In the genomic region with DNA sequence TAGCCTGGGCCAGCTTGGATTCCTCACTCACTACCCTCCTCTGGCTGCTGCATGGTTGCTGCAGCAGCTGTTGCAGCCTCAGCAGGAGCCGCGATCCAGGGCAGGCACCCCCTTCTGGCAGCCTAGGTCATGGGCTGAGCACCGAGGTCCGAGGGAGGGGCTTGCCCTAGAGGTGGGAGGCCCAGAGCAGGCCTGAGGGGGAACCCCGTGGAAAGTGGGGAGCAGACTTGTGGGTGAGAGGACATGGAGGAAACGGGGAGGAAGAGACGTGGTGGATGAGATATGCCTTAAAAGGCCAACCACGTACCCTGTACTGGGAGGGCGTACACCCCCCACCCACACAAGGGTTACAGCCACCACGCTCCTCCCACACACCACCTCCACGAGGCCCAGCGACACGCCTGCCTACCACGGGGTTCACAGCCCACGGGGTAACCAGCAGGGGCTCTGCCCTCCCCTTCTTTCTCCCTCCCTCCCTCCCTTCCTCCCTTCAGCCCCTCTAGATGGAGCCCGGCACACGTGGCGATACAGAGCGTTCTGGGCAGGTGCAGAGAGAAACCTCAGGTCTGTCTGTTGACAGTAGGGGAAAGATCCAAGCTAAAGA, we compare ENCODE assay signal across 9 mouse cellular contexts.
A peak's percentile ranks its signal among the peaks of the same experiment; 100 is the strongest.
DNase-seq lines count a peak whose midpoint lies in the region; ATAC-seq lines count a peak whose summit lies in the region.
"Had no signal": no experiment of that assay in that cellular context is flagged by ENCODE, and none has a peak within 500 bp of the region (broad histone marks: within the 10 kb centered on the region; RNA-seq: fewer than 3 reads in every experiment).

No protein-coding gene starts in this region.

- H3K9me3 ChIP-seq in heart, embryonic 13.5 days, result no peaks in the 10 kb centered on the region
- H3K9me3 ChIP-seq in liver, embryonic 11.5 days (ENCODE audit: control insufficient read depth, low read length), result no peaks in the 10 kb centered on the region
- H3K9me3 ChIP-seq in neural tube, embryonic 12.5 days, result no peaks in the 10 kb centered on the region
- H3K9me3 ChIP-seq: G1E had no signal

- 17% methylated on average over 19 of the region's 19 CpGs for WGBS in heart, embryonic 13.5 days
- 7% methylated on average over 19 of the region's 19 CpGs for WGBS in liver, embryonic 11.5 days
- WGBS in neural tube, embryonic 12.5 days, result 10% methylated on average over 19 of the region's 19 CpGs

- peak overlapping the region; percentile 28 for H3K9ac ChIP-seq in heart, embryonic 13.5 days
- H3K9ac ChIP-seq in liver, embryonic 11.5 days (ENCODE audit: low read depth, low read length), result peak overlapping the region; percentile 50
- H3K9ac ChIP-seq in neural tube, embryonic 12.5 days, result no peak overlapping the region

- intact Hi-C loops in gastrocnemius, postnatal 14 days (cut with DNase I; ENCODE audit: low total_unique reads), result no loop called here

- H3K27me3 ChIP-seq in heart, embryonic 13.5 days (replicated peaks), result no peaks in the 10 kb centered on the region
- no peaks in the 10 kb centered on the region for H3K27me3 ChIP-seq in liver, embryonic 11.5 days (replicated peaks; ENCODE audit: control insufficient read depth, insufficient read depth, low read length)
- H3K27me3 ChIP-seq in neural tube, embryonic 12.5 days (replicated peaks), result no peaks in the 10 kb centered on the region

- peak overlapping the region; percentile 54 for H3K27ac ChIP-seq in heart, embryonic 13.5 days (replicated peaks)
- peak overlapping the region; percentile 66 for H3K27ac ChIP-seq in liver, embryonic 11.5 days (ENCODE audit: low read depth, low read length)
- H3K27ac ChIP-seq in neural tube, embryonic 12.5 days, result no peak overlapping the region

- H3K4me2 ChIP-seq in heart, embryonic 13.5 days, result peak overlapping the region; percentile 40
- peak overlapping the region; percentile 69 for H3K4me2 ChIP-seq in liver, embryonic 11.5 days
- H3K4me2 ChIP-seq in neural tube, embryonic 12.5 days (replicated peaks), result peak overlapping the region; percentile 47

- peaks cover 86% of the 10 kb centered on the region for H3K4me1 ChIP-seq in heart, embryonic 13.5 days
- H3K4me1 ChIP-seq in liver, embryonic 11.5 days (replicated peaks; ENCODE audit: control insufficient read depth, insufficient read depth, low read length), result peaks cover 27% of the 10 kb centered on the region
- peaks cover 8% of the 10 kb centered on the region for H3K4me1 ChIP-seq in neural tube, embryonic 12.5 days

- peaks cover 68% of the 10 kb centered on the region for H3K36me3 ChIP-seq in heart, embryonic 13.5 days
- peaks cover 10% of the 10 kb centered on the region for H3K36me3 ChIP-seq in liver, embryonic 11.5 days (ENCODE audit: control insufficient read depth, insufficient read depth, low read length)
- H3K36me3 ChIP-seq in neural tube, embryonic 12.5 days, result peaks cover 22% of the 10 kb centered on the region
- H3K36me3 ChIP-seq: G1E had no signal

- ATAC-seq in activated CD4-positive, CD25-positive, alpha-beta regulatory T cell, adult 4 months, result peak; percentile 74
- ATAC-seq in heart, embryonic 13.5 days (ENCODE audit: extremely low read depth, insufficient number of reproducible peaks, low FRiP score, low TSS enrichment), result no peak
- ATAC-seq in liver, embryonic 11.5 days (replicated peaks; ENCODE audit: low FRiP score), result peak; percentile 78
- ATAC-seq in neural tube, embryonic 12.5 days (ENCODE audit: low FRiP score, low read depth), result peak; percentile 71

- H3K4me3 ChIP-seq in heart, embryonic 13.5 days, result no peak overlapping the region
- H3K4me3 ChIP-seq in liver, embryonic 11.5 days (ENCODE audit: low read depth, low read length), result peak overlapping the region; percentile 36
- no peak overlapping the region for H3K4me3 ChIP-seq in neural tube, embryonic 12.5 days

- DNase-seq in gastrocnemius, postnatal 14 days, result peak; percentile 49
- no peak for DNase-seq in gastrocnemius, postnatal 10 days
- peak; percentile 64 for DNase-seq in liver, embryonic 11.5 days (ENCODE audit: low spot score)
- DNase-seq in yolk sac, embryonic 10.5 days (ENCODE audit: low spot score), result no peak
- DNase-seq in adrenal gland, postnatal 36 days, result no peak

Comparison
In these comparisons a context has a peak if more than half of its experiments do, and no peak if none do; other contexts are left out.
1. DNase-seq: peak in gastrocnemius, postnatal 14 days (single experiment) and liver, embryonic 11.5 days (single experiment); none in gastrocnemius, postnatal 10 days (single experiment), yolk sac, embryonic 10.5 days (single experiment) and adrenal gland, postnatal 36 days (0 of 2).
2. Peak in every context shown above with its lines, with median percentiles within 50 percentile points of each other: H3K4me2 ChIP-seq.